Mouse (Mus musculus) liver, embryonic 16.5 days (tissue): ENCODE results near the gene Trub2. TPM values are rescaled to one million over a fixed set of nuclear protein-coding genes. Genes with fewer than 3 reads are reported as not detected.

Experiments used
- ATAC-seq: fragments of 200-750 bp; cut with Nextera tagmentation; 2 replicates; pipeline ENCODE4 v1.8.0; 2017; ENCODE audit warnings: low read depth, mild to moderate bottlenecking, moderate number of reproducible peaks, moderate library complexity
- H3K27ac ChIP-seq: fragments of 300-500 bp; sonication (generic); 2 replicates; pipeline ENCODE4 v1.5.1; 2014; ENCODE audit warnings: mild to moderate bottlenecking, low read length
- H3K27me3 ChIP-seq: fragments of 300-500 bp; sonication (generic); 2 replicates; pipeline ENCODE4 v1.6.1; 2014; ENCODE audit warnings: low read depth, low read length, mixed read lengths; ENCODE audit not compliant: control insufficient read depth, insufficient read depth
- H3K36me3 ChIP-seq: fragments of 300-500 bp; sonication (generic); 2 replicates; pipeline ENCODE4 v1.6.1; 2014; ENCODE audit warnings: mild to moderate bottlenecking; ENCODE audit not compliant: control insufficient read depth, insufficient read depth
- H3K4me1 ChIP-seq: fragments of 300-500 bp; sonication (generic); 2 replicates; pipeline ENCODE4 v1.6.1; 2014; ENCODE audit warnings: low read depth, low read length, mixed read lengths; ENCODE audit not compliant: control insufficient read depth
- H3K4me2 ChIP-seq: fragments of 300-500 bp; sonication (generic); 2 replicates; pipeline ENCODE4 v1.6.1; 2014; ENCODE audit warnings: low read depth, low read length, mixed read lengths
- H3K4me3 ChIP-seq: fragments of 300-500 bp; sonication (generic); 2 replicates; pipeline ENCODE4 v1.5.1; 2014; ENCODE audit warnings: low read depth, mild to moderate bottlenecking, low read length
- H3K9ac ChIP-seq: fragments of 300-500 bp; sonication (generic); 2 replicates; pipeline ENCODE4 v1.6.1; 2014; ENCODE audit warnings: low read depth, low read length
- H3K9me3 ChIP-seq: fragments of 300-500 bp; sonication (generic); replicated peaks from 2 replicates; pipeline ENCODE4 v1.6.1; 2016; ENCODE audit warnings: low read length; ENCODE audit not compliant: control insufficient read depth
- WGBS: fragments of 180-500 bp; shearing (Covaris S2); extraction: QIAGEN DNeasy Blood & Tissue Kit; methylation state at CpG from one replicate; pipeline ENCODE4 v1.1.7; 2014; ENCODE audit not compliant: insufficient replicate concordance; 5-methylcytosine and 5-hydroxymethylcytosine counted together
- polyA plus RNA-seq: library from polyadenylated mRNA; unstranded; fragments of >200 nt; fragmentation: Nextera tagmentation; extraction: Ambion mirVana; gene quantifications from 2 replicates; pipeline ENCODE4 v1.2.1, GENCODE M21; 2015

The Trub2 gene
- polyA plus RNA-seq, 1 experiment from 2014 or later, result 13.1 TPM

- H3K4me1 ChIP-seq, result no peaks in the 10 kb centered on the region; the same call in none of the 2 replicates
- WGBS, result 80% methylated on average over 3 of the region's 3 CpGs
- no peak overlapping the region for H3K27ac ChIP-seq
- H3K4me3 ChIP-seq, result no peak overlapping the region
- ATAC-seq, result no peak
- H3K9ac ChIP-seq, result no peak overlapping the region
- no peaks in the 10 kb centered on the region for H3K9me3 ChIP-seq
- no peaks in the 10 kb centered on the region for H3K27me3 ChIP-seq
- H3K4me2 ChIP-seq, result no peak overlapping the region
- H3K36me3 ChIP-seq, result peaks cover 5% of the 10 kb centered on the region
Observed at GRCm38 (mm10) chr2:29723132-29723531, 65.2 kb downstream of the Trub2 start.

GRCm38 (mm10) chr2:29718581-29718980 is 69.7 kb downstream of the Trub2 start:
- ATAC-seq, result no peak
- Histone ChIP-seq H3K27me3 (no peaks in the 10 kb centered on the region), H3K4me2 (no peak overlapping the region), H3K4me1 (no peaks in the 10 kb centered on the region; the same call in none of the 2 replicates), H3K27ac (no peak overlapping the region), H3K4me3 (no peak overlapping the region), H3K9me3 (no peaks in the 10 kb centered on the region), H3K36me3 (peaks cover 10% of the 10 kb centered on the region), H3K9ac (no peak overlapping the region)
- WGBS, result 62% methylated on average over 5 of the region's 5 CpGs

- Histone ChIP-seq H3K4me1 (no peaks in the 10 kb centered on the region), H3K9me3 (no peaks in the 10 kb centered on the region), H3K4me2 (no peak overlapping the region), H3K4me3 (no peak overlapping the region), H3K9ac (no peak overlapping the region), H3K27me3 (no peaks in the 10 kb centered on the region), H3K27ac (no peak overlapping the region), H3K36me3 (peaks cover 4% of the 10 kb centered on the region)
- ATAC-seq, result peak; percentile 70
- 64% methylated on average over 6 of the region's 6 CpGs for WGBS
Observed at GRCm38 (mm10) chr2:29716691-29717090, 71.6 kb downstream of the Trub2 start.

- Histone ChIP-seq H3K4me3 (no peak overlapping the region), H3K4me1 (no peaks in the 10 kb centered on the region), H3K9me3 (no peaks in the 10 kb centered on the region), H3K27me3 (no peaks in the 10 kb centered on the region), H3K9ac (no peak overlapping the region), H3K4me2 (no peak overlapping the region), H3K27ac (no peak overlapping the region), H3K36me3 (peaks cover 4% of the 10 kb centered on the region)
- WGBS, result 62% methylated on average over 7 of the region's 7 CpGs
- ATAC-seq, result no peak
Observed at GRCm38 (mm10) chr2:29716143-29716542, 72.2 kb downstream of the Trub2 start.

GRCm38 (mm10) chr2:29714127-29714526 is 74.2 kb downstream of the Trub2 start:
- peaks cover 4% of the 10 kb centered on the region for H3K36me3 ChIP-seq
- H3K4me3 ChIP-seq, result no peak overlapping the region
- H3K4me2 ChIP-seq, result no peak overlapping the region
- H3K4me1 ChIP-seq, result no peaks in the 10 kb centered on the region
- no peak overlapping the region for H3K27ac ChIP-seq
- 82% methylated on average over 5 of the region's 5 CpGs for WGBS
- no peak for ATAC-seq
- no peak overlapping the region for H3K9ac ChIP-seq
- no peaks in the 10 kb centered on the region for H3K27me3 ChIP-seq
- no peaks in the 10 kb centered on the region for H3K9me3 ChIP-seq

GRCm38 (mm10) chr2:29713501-29713900 is 74.8 kb downstream of the Trub2 start:
- Histone ChIP-seq H3K9me3 (no peaks in the 10 kb centered on the region), H3K9ac (no peak overlapping the region), H3K4me2 (no peak overlapping the region), H3K4me1 (no peaks in the 10 kb centered on the region), H3K27ac (no peak overlapping the region), H3K27me3 (no peaks in the 10 kb centered on the region), H3K4me3 (no peak overlapping the region), H3K36me3 (peaks cover 4% of the 10 kb centered on the region)
- 100% methylated on average over 1 of the region's 2 CpGs for WGBS
- ATAC-seq, result no peak

GRCm38 (mm10) chr2:29711877-29712276 is 76.4 kb downstream of the Trub2 start:
- H3K27me3 ChIP-seq, result no peaks in the 10 kb centered on the region
- peaks cover 4% of the 10 kb centered on the region; the same call in 1 of the 2 replicates for H3K36me3 ChIP-seq
- no peak overlapping the region for H3K4me2 ChIP-seq
- H3K27ac ChIP-seq, result no peak overlapping the region
- no peak for ATAC-seq
- H3K4me1 ChIP-seq, result no peaks in the 10 kb centered on the region
- 79% methylated on average over 5 of the region's 5 CpGs for WGBS
- no peaks in the 10 kb centered on the region for H3K9me3 ChIP-seq
- no peak overlapping the region for H3K9ac ChIP-seq
- no peak overlapping the region for H3K4me3 ChIP-seq

Other genes with a start within 250 kb of the Trub2 start
- 4.2 and 4.7 TPM in 2 replicates for gene Rapgef1, start 168.8 kb downstream of the Trub2 start, polyA plus RNA-seq
- 0.22 and 0.30 TPM in 2 replicates for gene Gm13420, start 36.8 kb downstream of the Trub2 start, polyA plus RNA-seq
- gene Gm13547, start 29.2 kb downstream of the Trub2 start, polyA plus RNA-seq, result not detected in 2 replicates
- 9.0 and 10.1 TPM in 2 replicates for gene Coq4, start 1.0 kb downstream of the Trub2 start, polyA plus RNA-seq
- gene Slc27a4, start 14.1 kb upstream of the Trub2 start, polyA plus RNA-seq, result 2.7 and 3.3 TPM in 2 replicates
- gene Urm1, start 31.6 kb upstream of the Trub2 start, polyA plus RNA-seq, result 8.6 and 9.4 TPM in 2 replicates
- 32.8 and 35.6 TPM in 2 replicates for gene Cercam, start 80.7 kb upstream of the Trub2 start, polyA plus RNA-seq
- 32.6 and 32.7 TPM in 2 replicates for gene Odf2, start 100.7 kb upstream of the Trub2 start, polyA plus RNA-seq
- gene Gle1, start 146.9 kb upstream of the Trub2 start, polyA plus RNA-seq, result 23.8 and 25.9 TPM in 2 replicates
- gene Sptan1, start 177.1 kb upstream of the Trub2 start, polyA plus RNA-seq, result 15.9 and 19.7 TPM in 2 replicates